Mouse (Mus musculus): ENCODE data around the gene Kpna4.

GRCm38 (mm10) chr3:69118827-69119226 lies 8.1 kb downstream of the Kpna4 start:
- TF ChIP-seq POLR2A (IDR thresholded peaks at IDR 0.05; ENCODE audit: control insufficient read depth in 1 of 2, insufficient read depth in 1 of 2, low read depth in 1 of 2, low read length in 2 of 2, poor library complexity in 1 of 2) (no peak), MEF2A (IDR thresholded peaks at IDR 0.05; ENCODE audit: extremely low read depth, insufficient replicate concordance, low read depth, low read length, poor library complexity, severe bottlenecking) (no peak), ZKSCAN1 (IDR thresholded peaks at IDR 0.05; ENCODE audit: low read depth, low read length) (no peak), KAT2A (conservative IDR thresholded peaks at IDR 0.05; ENCODE audit: low read depth, low read length) (no peak), MXI1 (IDR thresholded peaks at IDR 0.05; ENCODE audit: low read depth, low read length) (no peak), ZMIZ1 (IDR thresholded peaks at IDR 0.05; ENCODE audit: low read depth, low read length) (no peak), MYC (IDR thresholded peaks at IDR 0.05; ENCODE audit: low read depth, low read length) (no peak)

Data from MEL (cell line).